Mouse (Mus musculus) cerebellum, postnatal 36 days (tissue): ENCODE measurements around the gene Optc.

Experiments used
- DNase-seq, 2 experiments: peaks; one replicate each; pipeline ENCODE4 v3.0.0; 2021 to 2022; ENCODE audit warnings: mixed read lengths in 2 of 2

Gene Optc

GRCm38 (mm10) chr1:133878825-133879423, 28.9 kb downstream of the Optc start:
- DNase-seq = no peak

- DNase-seq = no peak
Observed at GRCm38 (mm10) chr1:133876936-133877335, 30.9 kb downstream of the Optc start.

- peak; percentile 50 to 58 for DNase-seq
Observed at GRCm38 (mm10) chr1:133873086-133873813, 34.5 kb downstream of the Optc start.

GRCm38 (mm10) chr1:133871241-133871640, 36.6 kb downstream of the Optc start:
- peak; percentile 62 to 73 for DNase-seq

GRCm38 (mm10) chr1:133869221-133869620, 38.6 kb downstream of the Optc start:
- peak; percentile 69 to 71 for DNase-seq

- DNase-seq = no peak
Observed at GRCm38 (mm10) chr1:133863257-133863997, 44.4 kb downstream of the Optc start.

GRCm38 (mm10) chr1:133861028-133861427, 46.8 kb downstream of the Optc start:
- no peak for DNase-seq

- DNase-seq = no peak
Observed at GRCm38 (mm10) chr1:133859821-133860711, 47.7 kb downstream of the Optc start.

GRCm38 (mm10) chr1:133859257-133859656, 48.5 kb downstream of the Optc start:
- no peak for DNase-seq

GRCm38 (mm10) chr1:133857781-133858180, 50.0 kb downstream of the Optc start:
- DNase-seq = no peak

- DNase-seq = no peak
Observed at GRCm38 (mm10) chr1:133857171-133857570, 50.6 kb downstream of the Optc start.

GRCm38 (mm10) chr1:133856655-133857054, 51.1 kb downstream of the Optc start:
- DNase-seq = no peak

- DNase-seq = no peak
Observed at GRCm38 (mm10) chr1:133856133-133856541, 51.7 kb downstream of the Optc start.

GRCm38 (mm10) chr1:133855274-133856017, 52.4 kb downstream of the Optc start:
- peak; percentile 27 to 35 for DNase-seq

GRCm38 (mm10) chr1:133854421-133855273, 53.2 kb downstream of the Optc start:
- peak in 1 of 2 experiments; percentile 17 for DNase-seq
